Mouse (Mus musculus): ENCODE measurements around the gene Rad21l.
"Not testable (repeated sequence)": the region's sequence is repeated elsewhere in the genome, so short reads cannot be mapped to it uniquely, and the experiment has no call there.

Gene Rad21l

DNA sequence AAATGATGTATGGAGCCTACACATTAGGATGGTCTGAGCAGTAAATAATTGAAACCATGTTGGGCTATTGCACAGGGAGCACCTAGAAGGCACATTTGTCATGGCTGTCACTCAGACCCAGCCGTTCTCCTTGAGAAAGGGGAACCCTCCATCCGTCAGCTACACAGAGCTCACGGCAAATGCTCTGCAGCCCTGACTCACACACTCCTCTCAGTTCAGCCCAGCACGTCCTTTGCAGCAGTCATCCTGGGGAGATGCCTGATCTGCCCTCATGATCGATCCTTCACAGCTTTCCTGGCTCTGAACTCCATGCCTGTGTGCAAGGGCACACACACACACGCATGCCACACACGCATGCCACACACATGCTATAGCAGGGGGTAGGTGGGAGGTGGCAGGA is 39.0 kb downstream of the Rad21l start:
- DNase-seq (ENCODE audit: low spot score in 2 of 2), result no peak

DNA sequence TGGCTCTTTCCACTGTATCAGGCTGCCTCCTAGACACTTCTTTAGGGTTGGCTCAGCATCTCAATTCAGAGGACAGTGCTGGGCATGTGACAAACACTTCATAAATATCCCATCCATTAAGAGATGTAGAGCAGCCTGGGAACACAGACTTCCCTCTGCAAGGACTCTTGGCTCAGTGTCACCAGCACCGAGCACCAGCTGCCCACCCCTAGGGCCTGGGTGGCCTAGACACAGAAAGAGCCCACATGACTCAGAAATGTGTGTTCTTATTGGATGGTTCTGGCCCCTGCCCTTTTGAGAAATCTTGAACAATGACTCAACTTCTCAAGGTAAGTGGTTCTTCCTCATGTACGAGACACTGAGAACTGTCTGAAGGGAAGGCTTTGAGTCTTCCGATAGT is 40.3 kb downstream of the Rad21l start:
- no peak for DNase-seq (ENCODE audit: low spot score in 2 of 2)

DNA sequence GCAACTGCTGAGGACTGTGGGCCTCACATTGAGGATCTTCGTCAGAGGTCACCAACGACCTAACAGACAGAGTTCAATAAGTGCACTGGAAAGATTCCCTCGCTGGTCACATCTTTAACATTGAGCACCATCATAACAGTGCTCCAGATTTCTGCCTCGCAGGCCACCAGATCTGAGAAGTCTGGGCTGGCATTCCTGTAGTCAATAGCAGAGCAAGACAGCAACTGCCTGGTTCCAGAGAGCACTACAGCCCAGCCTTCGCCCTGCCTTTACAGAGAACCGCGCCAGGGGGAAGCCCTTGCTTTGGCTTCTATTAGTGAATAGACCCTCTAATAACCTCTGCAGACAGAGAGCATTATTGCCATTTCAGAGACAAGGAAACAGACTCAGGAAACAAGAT is 42.0 kb downstream of the Rad21l start:
- no peak for DNase-seq (ENCODE audit: low spot score in 2 of 2)

DNA sequence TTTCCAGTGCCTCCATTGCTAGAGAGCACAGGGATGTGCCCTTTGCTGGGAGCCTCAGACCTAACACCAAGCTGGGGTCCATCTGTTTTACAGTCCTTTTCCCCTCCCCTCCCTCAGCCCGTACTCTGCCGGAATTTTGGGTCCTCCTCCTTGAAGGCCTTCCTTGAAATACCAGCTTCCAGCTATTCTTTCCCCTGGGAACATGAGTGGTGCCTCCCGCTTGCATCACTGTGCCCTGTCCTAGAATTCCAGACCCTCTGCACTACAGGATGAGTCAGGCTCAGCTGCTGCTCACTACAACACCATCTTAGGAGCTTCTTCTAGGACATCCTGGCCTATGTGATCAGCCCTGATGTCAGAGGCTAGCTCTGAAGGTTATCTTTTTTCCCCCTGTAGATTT is 44.6 kb downstream of the Rad21l start:
- no peak for DNase-seq (ENCODE audit: low spot score in 2 of 2)

DNA sequence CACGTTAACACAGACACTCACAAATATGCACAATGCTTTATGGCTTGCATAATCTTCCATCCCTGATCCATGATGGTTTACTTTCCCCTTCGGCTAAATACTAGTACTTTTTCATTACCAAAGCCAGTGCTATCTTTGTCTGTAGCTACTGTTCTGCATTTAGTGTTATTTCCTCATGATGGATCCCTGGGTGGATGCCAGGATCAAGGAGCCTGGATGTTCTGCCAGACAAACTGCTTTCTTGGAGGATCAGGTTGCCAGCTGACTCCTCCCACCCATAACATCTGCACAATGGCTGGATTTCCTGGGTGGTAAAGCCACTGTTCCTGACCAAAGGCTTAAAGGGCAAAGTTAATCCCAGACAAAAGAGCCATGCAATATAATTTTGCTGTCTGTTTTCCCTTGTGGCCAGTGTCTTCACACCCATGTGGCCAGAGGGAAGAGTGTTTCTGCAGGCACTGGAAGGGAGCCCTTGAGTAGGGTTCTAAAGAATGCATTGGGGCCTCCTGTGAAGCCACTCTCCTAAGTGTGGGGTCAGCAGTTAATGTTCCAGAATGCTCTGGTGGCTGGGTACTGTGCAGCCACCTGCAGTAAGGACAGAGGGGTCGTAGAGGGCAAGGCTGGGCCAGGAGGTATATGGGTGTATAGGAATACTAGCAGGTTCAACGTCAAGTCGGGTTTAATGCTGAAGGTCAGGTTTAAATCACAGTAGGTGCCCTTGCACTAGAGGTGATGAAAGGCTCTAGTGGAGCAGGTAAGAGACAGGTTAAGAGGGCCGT is 51.6 kb downstream of the Rad21l start:
- DNase-seq (ENCODE audit: low spot score in 2 of 2), result no peak

DNA sequence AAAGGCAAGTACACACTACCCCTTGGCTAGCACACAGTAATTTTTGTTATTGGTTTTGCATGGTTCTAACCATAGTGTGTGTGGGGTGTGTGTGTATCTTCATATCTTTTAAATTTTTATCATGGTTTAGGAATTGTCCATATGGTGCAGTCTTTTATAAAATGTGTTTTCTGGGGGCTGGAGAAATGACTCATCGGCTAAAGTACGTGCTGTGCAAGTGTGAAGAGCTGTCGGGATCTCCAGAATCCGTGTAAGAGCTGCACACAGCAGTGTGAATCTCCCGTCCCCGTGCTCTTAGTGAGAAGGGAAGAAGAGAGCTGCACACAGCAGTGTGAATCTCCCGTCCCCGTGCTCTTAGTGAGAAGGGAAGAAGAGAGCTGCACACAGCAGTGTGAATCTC is 52.6 kb downstream of the Rad21l start:
- DNase-seq (ENCODE audit: low spot score in 2 of 2), result not testable (repeated sequence)

DNA sequence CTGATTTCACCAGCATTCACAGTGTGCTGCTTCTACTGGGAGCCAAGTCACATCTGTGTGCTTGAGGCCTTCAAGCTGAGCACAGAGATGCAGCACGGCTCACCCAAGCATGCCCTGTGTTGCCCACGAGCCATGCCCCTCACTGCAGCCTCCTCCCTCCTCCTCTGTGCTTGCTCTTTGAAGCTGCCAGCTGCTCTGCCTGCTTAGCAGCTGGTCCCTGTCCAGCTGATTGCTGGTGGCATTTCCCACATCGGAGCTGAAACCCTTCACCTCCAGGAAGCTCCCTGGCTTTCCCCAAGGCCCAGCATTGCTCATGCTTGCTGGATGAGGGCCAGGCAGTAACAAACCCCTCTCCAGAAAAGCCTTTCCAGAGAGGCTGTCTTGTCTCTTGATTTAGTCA is 58.4 kb downstream of the Rad21l start:
- DNase-seq (ENCODE audit: low spot score in 2 of 2), result no peak

DNA sequence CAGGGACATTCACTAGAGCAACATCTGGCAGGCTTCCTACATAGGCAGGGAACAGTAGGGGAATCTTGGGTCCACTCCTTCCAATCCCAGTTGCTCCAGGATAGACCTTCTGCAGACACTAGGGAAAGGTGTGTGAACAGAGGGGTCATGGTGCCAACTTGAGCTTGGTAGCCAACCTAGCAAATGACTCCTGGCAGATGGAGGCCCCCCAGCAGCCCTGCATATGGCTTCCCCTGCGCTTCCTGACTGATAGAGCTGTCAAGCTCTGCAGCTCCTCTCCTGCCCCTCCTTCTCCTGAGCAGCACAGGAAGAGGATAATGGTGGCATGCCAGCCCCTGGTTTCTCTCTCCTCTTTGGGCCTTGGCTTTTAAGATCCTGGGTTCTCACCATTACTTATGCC is 59.9 kb downstream of the Rad21l start:
- no peak for DNase-seq (ENCODE audit: low spot score in 2 of 2)

DNA sequence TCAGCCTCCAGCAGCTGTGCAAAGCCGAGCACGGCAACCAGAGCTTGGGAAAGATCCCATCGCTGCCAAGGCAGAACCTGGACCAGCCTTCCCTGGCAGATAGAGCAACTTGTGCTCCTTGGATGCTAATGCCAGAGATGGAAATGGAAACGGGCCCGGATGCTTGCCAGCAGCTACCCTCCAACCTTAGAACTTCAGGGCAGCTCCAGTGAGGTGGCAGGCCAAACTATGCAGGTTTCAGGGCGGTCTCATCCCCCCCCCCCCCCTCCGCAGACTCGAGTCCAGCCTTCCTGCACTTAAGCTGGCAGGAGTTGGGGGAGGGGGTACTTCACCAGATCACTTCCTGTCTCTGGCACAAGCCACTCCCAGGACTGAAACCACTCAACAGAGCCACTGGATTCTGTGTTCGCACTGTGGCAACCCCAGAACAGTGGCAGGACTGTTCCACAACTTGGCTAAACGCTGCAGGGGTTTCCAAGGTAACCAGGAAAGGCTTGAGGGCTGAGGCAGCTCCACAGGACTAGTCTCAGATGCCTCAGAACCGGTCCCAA is 62.8 kb downstream of the Rad21l start:
- DNase-seq (ENCODE audit: low spot score in 2 of 2), result no peak

DNA sequence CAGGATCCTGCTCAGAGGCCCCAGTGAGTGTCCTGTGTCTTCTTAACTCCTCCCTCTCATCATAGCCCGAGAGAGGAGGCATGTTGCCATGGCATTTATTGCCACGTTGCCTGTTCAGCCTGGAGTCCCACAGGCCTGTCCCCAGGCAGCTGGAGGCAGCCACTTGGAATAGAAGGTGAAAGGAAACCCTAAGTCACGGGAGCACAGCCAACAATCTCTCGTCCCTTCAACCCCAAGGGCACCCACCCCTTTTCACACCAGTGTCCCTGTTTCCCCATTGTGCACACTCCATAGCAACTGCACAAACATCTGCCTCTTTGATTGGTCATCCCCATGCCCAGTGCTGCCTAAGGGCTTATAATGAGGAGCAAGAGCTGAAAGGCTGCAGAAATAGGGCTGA is 64.7 kb downstream of the Rad21l start:
- DNase-seq (ENCODE audit: low spot score in 2 of 2), result no peak

DNA sequence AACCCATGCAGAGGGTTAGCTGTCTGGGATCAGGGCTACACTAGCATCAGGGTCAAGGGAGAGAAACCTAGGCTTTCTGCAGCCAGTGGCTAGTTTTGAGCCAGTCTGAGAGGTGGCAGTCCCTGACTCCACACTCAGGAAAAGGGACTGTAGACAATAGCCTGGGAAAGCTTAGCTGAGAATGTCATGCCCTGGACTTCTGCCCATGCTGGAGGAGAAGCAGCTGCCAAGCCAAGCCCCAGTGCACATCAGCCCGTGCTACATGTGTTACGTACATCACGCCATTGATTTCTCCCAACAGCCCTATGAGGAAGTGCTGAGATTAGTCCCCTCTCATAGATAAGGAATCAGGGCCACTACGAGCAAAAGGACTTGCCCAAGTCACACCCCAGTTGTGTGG is 66.2 kb downstream of the Rad21l start:
- DNase-seq (ENCODE audit: low spot score in 2 of 2), result no peak

DNA sequence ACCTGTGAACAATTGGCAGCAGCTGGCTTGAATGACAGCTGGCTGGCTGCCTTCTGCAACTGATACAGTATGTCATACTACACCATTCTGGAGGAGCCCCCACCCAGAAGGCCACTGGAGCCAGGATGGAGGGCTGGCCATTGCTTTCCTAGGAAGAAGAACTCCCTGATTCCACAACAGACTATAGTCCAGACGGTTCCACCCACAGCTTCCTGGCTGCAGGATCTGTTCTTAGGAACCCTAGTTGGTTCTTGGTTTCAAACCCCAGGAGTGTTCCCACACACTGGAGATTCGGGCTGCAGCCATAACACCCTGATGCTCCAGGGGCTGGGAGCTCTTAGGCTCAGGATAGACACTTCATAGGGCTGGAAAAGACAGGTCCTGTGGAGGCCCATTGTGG is 70.3 kb downstream of the Rad21l start:
- DNase-seq (ENCODE audit: low spot score in 2 of 2), result no peak
